Mouse (Mus musculus) neural tube, postnatal 0 days (tissue): ENCODE data around the gene Olfr9. TPM values are rescaled to one million over a fixed set of nuclear protein-coding genes. Genes with fewer than 3 reads are reported as not detected.

Experiments used
- polyA plus RNA-seq: library from polyadenylated mRNA; unstranded; fragments of >200 nt; fragmentation: Nextera tagmentation; extraction: Ambion mirVana; gene quantifications from 2 replicates; pipeline ENCODE4 v1.2.1, GENCODE M21; 2015

The Olfr9 gene
- polyA plus RNA-seq: not detected in 2 replicates

GRCm38 (mm10) chr10:128989131-128989530 is at the start of gene Olfr9:
Gene Olfr9, plus strand, starts transcription at chr10:128989431.

GRCm38 (mm10) chr10:128960590-128961584 is 28.3 kb upstream of the Olfr9 start, which contains the start of gene Mettl7b:
Gene Mettl7b, minus strand, starts transcription at chr10:128960988.

GRCm38 (mm10) chr10:129010288-129010841 is 21.1 kb downstream of the Olfr9 start, which contains the start of gene Olfr763:
Gene Olfr763, plus strand, starts transcription at chr10:129010791.

GRCm38 (mm10) chr10:129039796-129040195 is 50.6 kb downstream of the Olfr9 start, which contains the start of gene Olfr764-ps1:
Gene Olfr764-ps1, minus strand, starts transcription at chr10:129039896.

Other genes with a start within 250 kb of the Olfr9 start
- 5.9 and 6.3 TPM in 2 replicates for gene Dgka, start 244.6 kb upstream of the Olfr9 start, polyA plus RNA-seq
- 42.0 and 51.6 TPM in 2 replicates for gene Pym1, start 241.5 kb upstream of the Olfr9 start, polyA plus RNA-seq
- gene Mmp19, start 198.5 kb upstream of the Olfr9 start, polyA plus RNA-seq: 0.54 and 0.62 TPM in 2 replicates
- 36.2 and 37.3 TPM in 2 replicates for gene Dnajc14, start 185.4 kb upstream of the Olfr9 start, polyA plus RNA-seq
- 17.7 TPM in 2 replicates for gene Tmem198b, start 185.1 kb upstream of the Olfr9 start, polyA plus RNA-seq
- 109 and 119 TPM in 2 replicates for gene Sarnp, start 172.1 kb upstream of the Olfr9 start, polyA plus RNA-seq
- 21.4 and 21.5 TPM in 2 replicates for gene Ormdl2, start 167.8 kb upstream of the Olfr9 start, polyA plus RNA-seq
- gene Gdf11, start 97.7 kb upstream of the Olfr9 start, polyA plus RNA-seq: 8.7 and 9.4 TPM in 2 replicates
- 386 and 425 TPM in 2 replicates for gene Cd63, start 88.4 kb upstream of the Olfr9 start, polyA plus RNA-seq
- 26.8 and 27.5 TPM in 2 replicates for gene Rdh5, start 66.5 kb upstream of the Olfr9 start, polyA plus RNA-seq
- gene Bloc1s1, start 65.4 kb upstream of the Olfr9 start, polyA plus RNA-seq: 278 and 288 TPM in 2 replicates
- gene Itga7, start 55.6 kb upstream of the Olfr9 start, polyA plus RNA-seq: 13.5 and 15.0 TPM in 2 replicates
- gene Mettl7b, start 28.4 kb upstream of the Olfr9 start, polyA plus RNA-seq: not detected in 2 replicates
- gene Olfr763, start 21.4 kb downstream of the Olfr9 start, polyA plus RNA-seq: not detected in 2 replicates
- not detected in 2 replicates for gene Olfr764-ps1, start 50.5 kb downstream of the Olfr9 start, polyA plus RNA-seq
- not detected in 2 replicates for gene Olfr765, start 60.6 kb downstream of the Olfr9 start, polyA plus RNA-seq
- not detected in 2 replicates for gene Olfr766-ps1, start 79.5 kb downstream of the Olfr9 start, polyA plus RNA-seq
- not detected in 2 replicates for gene Olfr767, start 93.5 kb downstream of the Olfr9 start, polyA plus RNA-seq
- gene Olfr768, start 109.9 kb downstream of the Olfr9 start, polyA plus RNA-seq: not detected in 2 replicates
- gene Olfr769, start 128.4 kb downstream of the Olfr9 start, polyA plus RNA-seq: not detected in 2 replicates
- gene Olfr770, start 149.6 kb downstream of the Olfr9 start, polyA plus RNA-seq: not detected in 2 replicates
- not detected in 2 replicates for gene Olfr771, start 175.3 kb downstream of the Olfr9 start, polyA plus RNA-seq
- not detected in 2 replicates for gene Olfr772, start 188.5 kb downstream of the Olfr9 start, polyA plus RNA-seq
- gene Olfr773, start 198.0 kb downstream of the Olfr9 start, polyA plus RNA-seq: not detected in 2 replicates
- gene Olfr774, start 246.8 kb downstream of the Olfr9 start, polyA plus RNA-seq: not detected in 2 replicates